In the genomic region with DNA sequence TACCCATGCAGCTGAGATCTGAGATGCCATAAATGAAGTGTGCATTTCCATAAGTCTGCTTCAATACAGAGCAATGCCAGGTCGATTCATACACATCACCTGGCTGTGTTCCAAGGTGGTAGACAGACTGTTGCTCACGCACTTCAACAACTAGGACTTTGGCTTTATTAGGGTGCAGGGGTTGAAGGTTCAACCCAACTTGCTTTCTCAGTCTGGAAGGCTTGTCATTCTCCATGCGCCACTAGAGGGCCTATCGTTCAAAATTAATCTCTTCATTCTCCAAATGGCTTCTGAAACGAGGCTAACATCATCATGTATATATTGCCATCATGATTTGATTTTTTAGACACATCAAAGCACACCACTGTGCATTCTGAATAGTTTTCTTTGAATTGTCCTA, we compare ENCODE assay signal across 10 mouse cellular contexts.
DNase-seq lines count a peak whose midpoint lies in the region; ATAC-seq and TF ChIP-seq lines count a peak whose summit lies in the region.
"Had no signal": no experiment of that assay in that cellular context is flagged by ENCODE, and none has a peak within 500 bp of the region (broad histone marks: within the 10 kb centered on the region; RNA-seq: fewer than 3 reads in every experiment).

No protein-coding gene starts in this region.

- peaks cover 22% of the 10 kb centered on the region for H3K27me3 ChIP-seq in hindbrain, embryonic 10.5 days (ENCODE audit: insufficient read depth, poor library complexity, severe bottlenecking)
- H3K27me3 ChIP-seq in hindbrain, embryonic 13.5 days = 0 out of 2 replicates have a peak, but pooled peaks cover 7% of the 10 kb centered on the region
- H3K27me3 ChIP-seq: heart, embryonic 15.5 days had no signal

- H3K9ac ChIP-seq in hindbrain, embryonic 13.5 days = no peak overlapping the region
- H3K9ac ChIP-seq: heart, embryonic 15.5 days had no signal

- H3K4me2 ChIP-seq in hindbrain, embryonic 13.5 days = no peak overlapping the region
- H3K4me2 ChIP-seq: heart, embryonic 15.5 days had no signal

- H3K27ac ChIP-seq in hindbrain, embryonic 10.5 days = no peak overlapping the region
- no peak overlapping the region for H3K27ac ChIP-seq in hindbrain, embryonic 13.5 days
- no peak overlapping the region for H3K27ac ChIP-seq in layer of hippocampus, adult 2 months
- H3K27ac ChIP-seq: heart, embryonic 15.5 days had no signal

- no peaks in the 10 kb centered on the region for H3K36me3 ChIP-seq in hindbrain, embryonic 10.5 days
- H3K36me3 ChIP-seq in hindbrain, embryonic 13.5 days = no peaks in the 10 kb centered on the region
- H3K36me3 ChIP-seq: heart, embryonic 15.5 days had no signal

- peak; percentile 9 for DNase-seq in hindbrain, embryonic 10.5 days (ENCODE audit: low spot score)
- peak; percentile 11 to 12 for DNase-seq in urinary bladder, postnatal 36 days (ENCODE audit: low spot score in 2 of 2)
- no peak for DNase-seq in urinary bladder, postnatal 10 days (ENCODE audit: low spot score)
- peak; percentile 37 for DNase-seq in embryo, embryonic 11 days
- DNase-seq in layer of hippocampus, adult 2 months (ENCODE audit: low spot score in 2 of 2) = peak in 1 of 2 experiments; percentile 46
- DNase-seq in spleen, postnatal 36 days (ENCODE audit: low spot score in 2 of 2) = no peak

- TF ChIP-seq CTCF in layer of hippocampus, adult 2 months (conservative IDR thresholded peaks at IDR 0.05) = peak; percentile 80

- ATAC-seq in hindbrain, embryonic 13.5 days (ENCODE audit: low FRiP score) = no peak
- no peak for ATAC-seq in inflammation-experienced regulatory T-cells, adult 6 months

- no peaks in the 10 kb centered on the region for H3K9me3 ChIP-seq in hindbrain, embryonic 10.5 days
- H3K9me3 ChIP-seq in hindbrain, embryonic 13.5 days = no peaks in the 10 kb centered on the region
- H3K9me3 ChIP-seq: heart, embryonic 15.5 days had no signal

- WGBS in hindbrain, embryonic 10.5 days = 30% methylated on average over 5 of the region's 5 CpGs
- 19% methylated on average over 5 of the region's 5 CpGs for WGBS in hindbrain, embryonic 13.5 days

- no peaks in the 10 kb centered on the region for H3K4me1 ChIP-seq in hindbrain, embryonic 10.5 days (replicated peaks)
- no peaks in the 10 kb centered on the region for H3K4me1 ChIP-seq in hindbrain, embryonic 13.5 days (replicated peaks)
- H3K4me1 ChIP-seq: heart, embryonic 15.5 days had no signal

- H3K4me3 ChIP-seq in hindbrain, embryonic 10.5 days = no peak overlapping the region
- no peak overlapping the region for H3K4me3 ChIP-seq in hindbrain, embryonic 13.5 days
- H3K4me3 ChIP-seq in layer of hippocampus, adult 2 months = no peak overlapping the region
- H3K4me3 ChIP-seq: heart, embryonic 15.5 days; megakaryocyte, embryonic 14.5 days had no signal

Comparison
In these comparisons a context has a peak if more than half of its experiments do, and no peak if none do; other contexts are left out.
1. DNase-seq: peak in hindbrain, embryonic 10.5 days (single experiment), urinary bladder, postnatal 36 days (2 of 2) and embryo, embryonic 11 days (single experiment); none in urinary bladder, postnatal 10 days (single experiment) and spleen, postnatal 36 days (0 of 2).